Mouse (Mus musculus): Measurements from ENCODE around the gene Gpr132. TPM values are rescaled to one million over a fixed set of nuclear protein-coding genes. Genes with fewer than 3 reads are reported as not detected.
A peak's percentile ranks its signal among the peaks of the same experiment; 100 is the strongest.

Gpr132 gene
- polyA plus RNA-seq, 1 experiment from 2014 or later = 0.35 TPM

DNA sequence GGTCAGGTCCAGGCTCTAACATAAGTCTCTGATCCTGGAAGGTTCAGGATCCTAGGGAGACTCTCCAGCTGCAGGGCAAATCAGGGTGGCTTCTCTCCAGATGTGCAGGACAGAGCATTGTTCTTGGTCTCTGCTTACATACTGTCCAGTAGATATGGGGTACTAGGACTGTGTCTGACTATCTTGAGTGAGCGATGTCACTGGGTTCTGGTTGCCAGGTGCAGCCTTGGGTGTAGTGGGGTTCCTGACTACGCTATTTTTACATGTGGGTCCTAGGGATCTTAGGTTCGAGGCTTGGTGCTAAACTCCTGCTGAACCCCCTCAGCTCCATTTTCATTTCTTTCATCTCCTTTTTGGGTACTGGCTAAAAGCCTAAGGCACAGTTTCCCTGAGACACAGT lies 37.5 kb downstream of the Gpr132 start:
- peaks cover 31% of the 10 kb centered on the region for H3K36me3 ChIP-seq
- peak overlapping the region; percentile 59 for H3K4me2 ChIP-seq (replicated peaks)
- H3K4me3 ChIP-seq (replicated peaks) = peak overlapping the region; percentile 93
- H3K27me3 ChIP-seq = no peaks in the 10 kb centered on the region
- 76% methylated on average over 3 of the region's 3 CpGs for WGBS
- peaks cover 40% of the 10 kb centered on the region for H3K4me1 ChIP-seq
- H3K27ac ChIP-seq (replicated peaks) = no peak overlapping the region
- no peak for ATAC-seq (ENCODE audit: insufficient number of reproducible peaks, low FRiP score, low TSS enrichment, low read depth)
- peak overlapping the region; percentile 21; the same call in 1 of the 2 replicates for H3K9ac ChIP-seq
- no peaks in the 10 kb centered on the region for H3K9me3 ChIP-seq (replicated peaks)

DNA sequence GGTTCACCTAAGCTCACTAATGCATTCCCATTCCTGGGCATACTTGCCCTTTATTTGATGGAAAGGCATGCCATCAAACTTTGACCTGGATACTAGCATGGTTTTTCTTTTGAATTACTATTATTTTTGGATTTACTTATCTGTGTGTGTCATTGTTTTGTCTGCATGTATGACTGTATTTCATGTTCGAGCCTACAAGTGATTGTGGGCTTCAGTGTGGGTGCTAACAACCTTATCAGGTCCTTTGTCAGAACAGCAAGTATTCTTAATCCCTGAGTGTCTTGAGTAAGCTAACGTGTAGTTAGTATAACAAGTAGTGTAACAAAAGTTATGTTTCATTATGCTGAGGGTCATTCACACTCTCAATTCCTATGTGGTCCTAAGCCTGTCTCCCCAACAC lies 37.9 kb downstream of the Gpr132 start:
- Histone ChIP-seq H3K4me3 (replicated peaks) (peak overlapping the region; percentile 93), H3K9ac (peak overlapping the region; percentile 35), H3K36me3 (peaks cover 33% of the 10 kb centered on the region), H3K4me2 (replicated peaks) (peak overlapping the region; percentile 59), H3K27me3 (no peaks in the 10 kb centered on the region), H3K9me3 (replicated peaks) (no peaks in the 10 kb centered on the region), H3K4me1 (peaks cover 41% of the 10 kb centered on the region), H3K27ac (replicated peaks) (no peak overlapping the region)
- no peak for ATAC-seq (ENCODE audit: insufficient number of reproducible peaks, low FRiP score, low TSS enrichment, low read depth)
- 26% methylated on average over 2 of the region's 2 CpGs for WGBS

DNA sequence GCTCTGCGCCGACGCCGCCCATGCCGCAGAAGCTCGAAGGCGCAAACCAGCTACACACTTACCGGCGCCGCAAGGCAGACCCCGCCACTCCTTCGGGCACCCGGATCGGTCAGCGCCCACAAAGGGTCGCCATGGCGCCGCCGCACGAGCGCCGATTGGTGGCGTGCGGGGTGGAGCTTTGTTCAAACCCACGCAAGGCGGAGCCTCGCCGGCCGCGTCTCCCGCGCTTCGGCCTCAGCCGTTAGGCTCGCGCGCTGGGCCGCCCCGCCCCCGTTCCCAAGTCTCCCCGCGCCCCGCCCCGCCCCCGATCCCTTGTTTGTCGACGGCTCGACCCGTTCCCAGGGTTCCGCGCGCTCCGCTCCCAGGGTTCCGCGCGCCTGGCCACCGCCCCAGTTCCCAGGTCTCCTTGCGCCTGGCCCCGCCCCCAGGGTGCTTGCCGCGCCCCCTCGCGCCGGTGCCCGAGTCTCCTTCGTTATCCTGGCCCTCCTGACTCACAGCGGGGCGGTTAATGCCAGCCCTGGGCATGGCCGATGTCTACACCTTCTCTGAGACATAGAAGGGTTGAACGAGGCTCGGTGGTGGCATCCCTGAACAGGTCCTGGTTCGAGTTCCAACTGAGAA lies 38.7 kb downstream of the Gpr132 start, which contains the start of gene Cdca4:
Cdca4 (minus strand) TSS at position 180 of the 621 bp plus-strand sequence.
- peak within 1 kb of the TSS; percentile 93 for H3K4me3 ChIP-seq (replicated peaks)
- H3K9ac ChIP-seq = peak within 1 kb of the TSS; percentile 97
- H3K4me1 ChIP-seq = peaks cover 45% of the 10 kb centered on the region
- H3K27ac ChIP-seq (replicated peaks) = peak within 1 kb of the TSS; percentile 94
- WGBS = under 1% methylated on average over 72 of the region's 72 CpGs
- H3K27me3 ChIP-seq = no peaks in the 10 kb centered on the region
- no peaks in the 10 kb centered on the region for H3K9me3 ChIP-seq (replicated peaks)
- ATAC-seq (ENCODE audit: insufficient number of reproducible peaks, low FRiP score, low TSS enrichment, low read depth) = peak; percentile 97
- H3K4me2 ChIP-seq (replicated peaks) = peak within 1 kb of the TSS; percentile 69
- H3K36me3 ChIP-seq = peaks cover 39% of the 10 kb centered on the region

DNA sequence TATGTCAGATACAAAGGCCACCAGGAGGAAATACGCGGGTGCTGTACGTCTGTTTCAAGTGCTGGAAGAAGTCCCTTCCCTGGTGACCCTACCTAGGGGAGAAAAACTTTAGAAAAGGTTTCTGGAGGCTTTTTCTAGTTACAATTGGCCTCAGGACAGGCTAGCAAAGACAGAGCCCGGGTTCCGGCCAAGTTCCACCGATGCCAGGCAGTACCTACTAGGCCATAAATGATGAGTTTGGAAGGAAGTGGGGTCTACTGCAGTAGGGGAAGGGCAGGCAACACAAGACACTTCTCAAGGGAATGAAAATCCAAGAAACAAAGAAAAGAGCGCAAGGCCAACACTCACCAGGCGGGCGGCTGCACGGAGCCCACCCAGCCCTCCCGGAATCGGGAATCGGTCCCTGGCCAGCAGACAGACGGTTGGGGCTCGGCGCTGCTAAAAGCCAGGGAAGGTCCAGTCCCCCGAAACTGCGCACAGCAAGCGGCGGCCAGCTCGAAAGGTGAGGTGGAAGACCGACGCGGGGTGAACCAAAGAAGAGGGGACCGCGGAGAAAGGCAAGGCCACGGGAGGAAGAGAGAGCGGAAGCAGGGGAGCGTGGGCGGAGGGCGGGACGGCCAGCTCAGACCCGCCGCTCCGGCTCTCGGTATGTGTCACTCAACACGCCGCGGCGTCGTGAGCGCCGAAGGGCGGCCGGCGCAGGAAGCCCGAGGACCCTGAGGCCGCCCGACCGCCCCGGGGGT lies 39.4 kb downstream of the Gpr132 start:
- Histone ChIP-seq H3K4me2 (replicated peaks) (peak overlapping the region; percentile 69), H3K4me1 (peaks cover 51% of the 10 kb centered on the region), H3K9ac (peak overlapping the region; percentile 97), H3K36me3 (peaks cover 44% of the 10 kb centered on the region), H3K4me3 (replicated peaks) (peak overlapping the region; percentile 93), H3K9me3 (replicated peaks) (no peaks in the 10 kb centered on the region), H3K27me3 (no peaks in the 10 kb centered on the region), H3K27ac (replicated peaks) (peak overlapping the region; percentile 94)
- under 1% methylated on average over 43 of the region's 51 CpGs for WGBS
- ATAC-seq (ENCODE audit: insufficient number of reproducible peaks, low FRiP score, low TSS enrichment, low read depth) = peak; percentile 87

DNA sequence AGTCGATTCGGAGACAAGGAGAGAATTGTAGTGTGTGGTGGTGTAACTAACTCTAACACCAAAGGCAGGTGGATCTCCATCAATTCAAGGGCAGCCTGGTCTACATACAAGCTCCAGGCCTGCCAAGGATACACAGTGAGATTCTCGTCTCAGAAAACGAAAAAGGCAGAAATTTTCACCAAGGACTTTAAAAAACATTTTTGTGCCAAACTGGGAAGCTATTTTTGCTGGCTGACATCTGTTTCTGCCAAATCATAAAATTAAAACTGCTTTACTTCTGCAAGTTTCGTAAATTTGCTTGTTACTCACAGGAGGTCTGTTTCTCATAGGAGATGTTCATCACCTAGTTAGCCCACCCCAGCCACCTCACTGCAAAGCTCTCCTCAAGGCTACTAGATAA lies 42.1 kb downstream of the Gpr132 start:
- Histone ChIP-seq H3K4me1 (peaks cover 58% of the 10 kb centered on the region), H3K27ac (replicated peaks) (no peak overlapping the region), H3K4me2 (replicated peaks) (no peak overlapping the region), H3K27me3 (no peaks in the 10 kb centered on the region), H3K36me3 (peaks cover 51% of the 10 kb centered on the region), H3K9me3 (replicated peaks) (no peaks in the 10 kb centered on the region), H3K4me3 (replicated peaks) (no peak overlapping the region), H3K9ac (no peak overlapping the region)
- WGBS = 71% methylated on average over 5 of the region's 5 CpGs
- no peak for ATAC-seq (ENCODE audit: insufficient number of reproducible peaks, low FRiP score, low TSS enrichment, low read depth)

DNA sequence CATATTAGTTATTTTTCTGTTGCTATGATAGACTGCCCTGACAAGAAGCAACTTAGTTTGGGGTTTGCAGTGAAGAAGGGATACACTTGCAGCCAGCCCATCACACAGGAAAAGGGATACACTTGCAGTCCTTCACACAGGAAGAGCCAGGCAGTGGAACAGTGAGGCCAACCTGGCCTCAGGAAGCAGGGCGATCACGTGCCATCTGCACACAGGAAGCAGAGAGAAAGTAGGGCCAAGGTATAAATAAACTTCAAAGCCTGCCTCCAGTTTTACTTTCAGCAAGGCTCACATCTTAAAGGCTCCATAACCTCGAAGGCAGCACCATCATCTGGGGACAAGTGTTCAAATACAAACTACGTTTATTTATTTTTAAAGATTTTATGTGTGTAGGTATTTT lies 44.8 kb downstream of the Gpr132 start:
- Histone ChIP-seq H3K36me3 (peaks cover 76% of the 10 kb centered on the region), H3K4me3 (replicated peaks) (no peak overlapping the region), H3K9ac (no peak overlapping the region), H3K27me3 (no peaks in the 10 kb centered on the region), H3K27ac (replicated peaks) (peak overlapping the region; percentile 65), H3K4me1 (peaks cover 49% of the 10 kb centered on the region), H3K4me2 (replicated peaks) (no peak overlapping the region), H3K9me3 (replicated peaks) (no peaks in the 10 kb centered on the region)
- WGBS = 72% methylated on average over 4 of the region's 4 CpGs
- no peak for ATAC-seq (ENCODE audit: insufficient number of reproducible peaks, low FRiP score, low TSS enrichment, low read depth)

DNA sequence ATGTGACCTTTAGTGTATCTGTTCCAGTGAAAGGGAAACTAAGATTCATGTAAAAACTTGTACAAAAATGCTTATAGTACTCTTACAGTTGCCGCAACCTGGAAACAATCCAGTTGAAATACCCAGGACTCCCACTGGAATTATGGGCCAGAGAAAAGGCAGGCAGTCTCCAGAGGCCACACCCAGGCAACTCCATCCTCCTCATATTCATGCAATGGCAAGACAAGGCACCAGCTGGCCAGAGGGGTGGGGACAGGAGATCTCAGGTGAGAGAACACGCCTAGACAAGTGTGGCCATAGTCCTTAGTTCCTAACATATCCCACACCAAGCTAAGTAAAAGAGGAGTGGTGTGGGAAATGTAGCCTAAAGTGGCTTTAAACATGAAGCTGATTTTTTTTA lies 45.4 kb downstream of the Gpr132 start:
- no peak for ATAC-seq (ENCODE audit: insufficient number of reproducible peaks, low FRiP score, low TSS enrichment, low read depth)
- no peak overlapping the region for H3K4me2 ChIP-seq (replicated peaks)
- H3K9ac ChIP-seq = no peak overlapping the region
- no peaks in the 10 kb centered on the region for H3K27me3 ChIP-seq
- H3K36me3 ChIP-seq = peaks cover 76% of the 10 kb centered on the region
- H3K4me1 ChIP-seq = peaks cover 43% of the 10 kb centered on the region
- peak overlapping the region; percentile 65; the same call in 1 of the 2 replicates for H3K27ac ChIP-seq (replicated peaks)
- H3K4me3 ChIP-seq (replicated peaks) = no peak overlapping the region
- 54% methylated on average over 2 of the region's 2 CpGs for WGBS
- no peaks in the 10 kb centered on the region for H3K9me3 ChIP-seq (replicated peaks)

DNA sequence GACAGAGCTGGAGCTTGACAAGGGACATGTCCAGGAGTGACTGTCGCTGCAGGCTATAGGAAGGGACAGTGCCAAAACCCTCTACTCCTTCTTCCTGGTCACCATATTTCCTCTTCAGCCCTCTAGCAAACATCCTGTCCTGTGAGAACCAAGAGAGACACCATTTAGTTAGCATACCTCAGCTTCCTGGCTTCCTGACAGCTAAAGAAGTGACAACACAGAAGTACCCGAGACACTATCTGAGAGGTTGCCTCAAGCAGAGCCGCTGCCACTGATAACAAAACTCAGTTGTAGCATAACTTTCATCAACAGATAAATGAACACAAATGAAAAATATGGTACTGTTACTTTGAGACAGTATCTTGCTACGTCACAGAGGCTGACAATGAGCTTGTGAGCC lies 46.1 kb downstream of the Gpr132 start:
- H3K4me1 ChIP-seq = peaks cover 36% of the 10 kb centered on the region
- no peak for ATAC-seq (ENCODE audit: insufficient number of reproducible peaks, low FRiP score, low TSS enrichment, low read depth)
- WGBS = 81% methylated on average over 4 of the region's 4 CpGs
- peaks cover 69% of the 10 kb centered on the region for H3K36me3 ChIP-seq
- no peaks in the 10 kb centered on the region for H3K27me3 ChIP-seq
- no peak overlapping the region for H3K4me2 ChIP-seq (replicated peaks)
- no peak overlapping the region for H3K27ac ChIP-seq (replicated peaks)
- H3K4me3 ChIP-seq (replicated peaks) = no peak overlapping the region
- no peak overlapping the region for H3K9ac ChIP-seq
- no peaks in the 10 kb centered on the region for H3K9me3 ChIP-seq (replicated peaks)

DNA sequence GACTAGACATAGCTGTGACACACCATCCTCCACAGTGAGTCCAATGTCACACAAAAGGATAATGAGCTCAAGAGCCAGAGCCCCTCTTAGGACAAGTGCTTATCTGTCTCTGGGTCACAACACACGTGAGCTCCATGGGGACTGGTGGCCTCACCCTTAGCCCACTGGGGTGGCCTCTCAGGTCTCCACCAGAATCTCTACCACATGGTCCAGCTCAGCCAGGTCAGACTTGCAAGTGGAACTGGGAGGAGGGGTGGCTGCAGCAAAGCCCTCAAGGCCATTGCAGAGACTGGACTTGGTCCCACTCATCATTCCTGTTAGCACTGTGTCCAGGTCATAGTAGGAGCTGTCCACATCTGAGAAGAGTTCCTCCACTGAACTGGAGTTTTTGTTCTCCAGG lies 46.8 kb downstream of the Gpr132 start:
- Histone ChIP-seq H3K4me3 (replicated peaks) (no peak overlapping the region), H3K36me3 (peaks cover 67% of the 10 kb centered on the region), H3K27me3 (no peaks in the 10 kb centered on the region), H3K27ac (replicated peaks) (no peak overlapping the region), H3K9ac (no peak overlapping the region), H3K9me3 (replicated peaks) (no peaks in the 10 kb centered on the region), H3K4me1 (peaks cover 29% of the 10 kb centered on the region), H3K4me2 (replicated peaks) (no peak overlapping the region)
- ATAC-seq (ENCODE audit: insufficient number of reproducible peaks, low FRiP score, low TSS enrichment, low read depth) = no peak
- WGBS = 64% methylated on average over 1 of the region's 1 CpGs

DNA sequence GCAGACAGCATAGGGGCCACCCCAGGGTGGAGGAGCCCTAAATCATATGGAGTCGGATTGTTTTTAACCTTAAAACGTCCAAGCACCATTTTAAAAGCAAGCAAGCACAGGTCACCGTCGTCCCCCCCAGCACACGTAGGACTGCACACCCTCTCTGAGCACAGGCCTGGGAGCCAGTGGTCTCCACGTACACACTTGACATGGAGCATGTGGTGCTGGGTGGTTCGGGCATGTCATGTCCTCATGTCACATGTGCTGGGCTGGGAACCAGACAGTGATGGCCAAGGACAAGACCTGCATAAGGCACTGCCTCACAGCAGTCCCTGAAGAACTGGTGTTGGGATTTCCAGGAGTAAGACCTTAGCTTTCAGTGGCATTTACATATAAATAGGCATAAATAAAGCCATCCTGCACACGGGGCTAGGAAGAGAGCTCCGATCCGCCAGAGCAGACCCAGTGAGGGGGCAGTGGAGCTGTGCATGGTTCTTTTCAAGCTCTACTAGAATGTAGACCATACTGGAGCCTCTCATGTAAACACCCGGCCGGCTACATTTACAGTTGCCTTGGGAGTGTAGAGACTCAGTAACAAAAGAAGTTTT lies 47.5 kb downstream of the Gpr132 start:
- no peak overlapping the region for H3K4me3 ChIP-seq (replicated peaks)
- peaks cover 60% of the 10 kb centered on the region for H3K36me3 ChIP-seq
- 86% methylated on average over 12 of the region's 12 CpGs for WGBS
- no peak overlapping the region for H3K9ac ChIP-seq
- no peak overlapping the region for H3K4me2 ChIP-seq (replicated peaks)
- no peaks in the 10 kb centered on the region for H3K27me3 ChIP-seq
- H3K9me3 ChIP-seq (replicated peaks) = no peaks in the 10 kb centered on the region
- H3K27ac ChIP-seq (replicated peaks) = no peak overlapping the region
- ATAC-seq (ENCODE audit: insufficient number of reproducible peaks, low FRiP score, low TSS enrichment, low read depth) = no peak
- peaks cover 22% of the 10 kb centered on the region for H3K4me1 ChIP-seq

DNA sequence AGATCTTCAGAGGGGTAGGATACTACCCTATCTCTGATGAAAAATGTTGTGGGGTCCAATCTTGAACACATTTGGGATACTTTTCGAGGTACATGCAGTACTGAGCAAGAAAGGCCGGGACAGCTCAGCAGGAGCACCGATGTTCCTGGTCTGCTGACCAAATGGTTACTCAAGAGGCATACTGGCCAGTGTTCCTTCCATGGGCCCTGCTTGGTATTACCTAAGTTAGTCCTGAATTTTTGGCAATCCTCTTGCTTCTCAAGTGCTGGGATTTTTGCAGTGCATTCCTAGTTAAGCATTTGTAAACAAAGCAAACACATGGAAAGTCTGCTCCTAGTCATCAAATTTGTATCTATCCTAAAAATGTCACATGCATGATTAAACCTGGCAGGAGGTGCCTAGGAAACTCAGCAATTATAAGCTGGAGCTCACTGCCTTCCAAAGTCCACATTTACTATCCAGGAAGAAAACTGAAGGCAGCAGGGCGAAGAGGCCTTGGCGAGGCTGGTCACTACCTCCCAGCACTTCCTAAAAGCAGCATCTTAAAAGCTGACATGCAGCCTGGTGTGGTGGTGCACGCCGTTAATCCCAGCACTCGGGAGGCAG lies 48.9 kb downstream of the Gpr132 start:
- Histone ChIP-seq H3K36me3 (peaks cover 58% of the 10 kb centered on the region), H3K9me3 (replicated peaks) (no peaks in the 10 kb centered on the region), H3K27me3 (no peaks in the 10 kb centered on the region), H3K27ac (replicated peaks) (no peak overlapping the region), H3K4me2 (replicated peaks) (no peak overlapping the region), H3K9ac (no peak overlapping the region), H3K4me3 (replicated peaks) (no peak overlapping the region), H3K4me1 (peaks cover 16% of the 10 kb centered on the region)
- ATAC-seq (ENCODE audit: insufficient number of reproducible peaks, low FRiP score, low TSS enrichment, low read depth) = no peak
- WGBS = 88% methylated on average over 8 of the region's 8 CpGs
